Mouse (Mus musculus) bone marrow macrophage, adult 2 months (primary cell): ENCODE results near the gene Gm11032.
"Not testable (repeated sequence)": the region's sequence is repeated elsewhere in the genome, so short reads cannot be mapped to it uniquely, and the experiment has no call there.

Source experiments
- CTCF ChIP-seq: IDR thresholded peaks from 2 replicates; pipeline ENCODE4 v1.5.1; 2012; ENCODE audit warnings: low read depth, mild to moderate bottlenecking, low read length, moderate library complexity
- POLR2A ChIP-seq: IDR thresholded peaks from 2 replicates; pipeline ENCODE4 v1.6.1; 2012; ENCODE audit warnings: mild to moderate bottlenecking, low read depth, low read length, borderline replicate concordance

DNA sequence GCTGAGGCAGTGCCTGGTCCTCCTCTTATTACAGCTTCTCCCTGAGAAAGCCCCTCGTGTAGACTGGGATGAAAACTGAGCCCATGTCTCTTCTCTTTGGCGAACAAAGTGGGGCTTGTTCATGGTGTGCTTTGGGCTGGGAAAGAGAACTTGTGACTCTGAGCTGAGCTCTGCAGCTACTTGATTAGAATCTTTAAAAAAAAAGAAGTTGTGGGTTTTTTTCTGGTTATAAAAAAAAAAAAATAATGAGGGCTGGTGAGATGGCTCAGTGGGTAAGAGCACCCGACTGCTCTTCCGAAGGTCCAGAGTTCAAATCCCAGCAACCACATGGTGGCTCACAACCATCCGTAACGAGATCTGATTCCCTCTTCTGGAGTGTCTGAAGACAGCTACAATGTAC is 25.3 kb downstream of the Gm11032 start:
- TF ChIP-seq POLR2A, CTCF: not testable (repeated sequence)
